Mouse (Mus musculus) embryonic fibroblast, embryonic 13.5 days (primary cell): ENCODE measurements around the gene Cog1.

Experiments used
- CTCF ChIP-seq: IDR thresholded peaks from 2 replicates; pipeline ENCODE4 v1.5.1; 2011; ENCODE audit warnings: mild to moderate bottlenecking, control low read depth, low read length, moderate library complexity, borderline replicate concordance; ENCODE audit not compliant: insufficient read depth
- POLR2A ChIP-seq: IDR thresholded peaks from 2 replicates; pipeline ENCODE4 v1.6.1; 2011; ENCODE audit warnings: low read depth, mild to moderate bottlenecking, control low read depth, low read length, moderate library complexity

- TF ChIP-seq POLR2A, result no peak
- no peak for TF ChIP-seq CTCF
Observed at GRCm38 (mm10) chr11:113652516-113652915, 3.5 kb downstream of the Cog1 start.
